Mouse (Mus musculus) heart, embryonic 14.5 days (tissue): Measurements from ENCODE around the gene Trim31. TPM values are rescaled to one million over a fixed set of nuclear protein-coding genes. Genes with fewer than 3 reads are reported as not detected.
"Not testable (repeated sequence)": the region's sequence is repeated elsewhere in the genome, so short reads cannot be mapped to it uniquely, and the experiment has no call there.

Source experiments
- ATAC-seq: fragments of 200-750 bp; cut with Nextera tagmentation; 2 replicates; pipeline ENCODE4 v1.8.0; 2017; ENCODE audit warnings: low read depth, moderate TSS enrichment; ENCODE audit not compliant: insufficient number of reproducible peaks, insufficient read depth, low FRiP score
- H3K27ac ChIP-seq, 2 experiments: fragments of 200-500 bp in 1 of 2; fragments of 300-500 bp in 1 of 2; sonication (generic) in 1 of 2; replicated peaks in 1 of 2; 2 replicates each; pipeline ENCODE4 v1.5.1; 2012 to 2014; ENCODE audit warnings: low read depth in 2 of 2, low read length in 2 of 2, control low read depth in 1 of 2, mild to moderate bottlenecking in 1 of 2, mixed read lengths in 1 of 2; ENCODE audit not compliant: control insufficient read depth in 1 of 2, insufficient read depth in 1 of 2
- H3K27me3 ChIP-seq: fragments of 300-500 bp; sonication (generic); 2 replicates; pipeline ENCODE4 v1.6.1; 2014; ENCODE audit warnings: mild to moderate bottlenecking, low read length, control low read depth; ENCODE audit not compliant: control insufficient read depth, insufficient read depth
- H3K36me3 ChIP-seq: fragments of 300-500 bp; sonication (generic); 2 replicates; pipeline ENCODE4 v1.6.1; 2014; ENCODE audit warnings: mild to moderate bottlenecking, control low read depth, low read length, mixed read lengths; ENCODE audit not compliant: control insufficient read depth, insufficient read depth
- H3K4me1 ChIP-seq, 2 experiments: fragments of 200-500 bp in 1 of 2; fragments of 300-500 bp in 1 of 2; sonication (generic) in 1 of 2; 2 replicates each; pipeline ENCODE4 v1.6.1; 2012 to 2014; ENCODE audit warnings: low read length in 2 of 2, control low read depth in 1 of 2, mixed read lengths in 1 of 2; ENCODE audit not compliant: control insufficient read depth in 2 of 2, insufficient read depth in 2 of 2
- H3K4me2 ChIP-seq: fragments of 300-500 bp; sonication (generic); 2 replicates; pipeline ENCODE4 v1.6.1; 2014; ENCODE audit warnings: mild to moderate bottlenecking, low read length
- H3K4me3 ChIP-seq, 2 experiments: fragments of 200-500 bp in 1 of 2; fragments of 300-500 bp in 1 of 2; sonication (generic) in 1 of 2; 2 replicates each; pipeline ENCODE4 v1.5.1; 2012 to 2014; ENCODE audit warnings: low read length in 2 of 2, mild to moderate bottlenecking in 2 of 2, control low read depth in 1 of 2, low read depth in 1 of 2, moderate library complexity in 1 of 2; ENCODE audit not compliant: control insufficient read depth in 1 of 2, insufficient read depth in 1 of 2
- H3K9ac ChIP-seq: fragments of 300-500 bp; sonication (generic); 2 replicates; pipeline ENCODE4 v1.6.1; 2014; ENCODE audit warnings: mild to moderate bottlenecking, low read length
- H3K9me3 ChIP-seq: fragments of 300-500 bp; sonication (generic); 2 replicates; pipeline ENCODE4 v1.6.1; 2016; ENCODE audit warnings: low read length, control low read depth; ENCODE audit not compliant: control insufficient read depth
- WGBS: fragments of 180-500 bp; shearing (Covaris S2); extraction: QIAGEN DNeasy Blood & Tissue Kit; methylation state at CpG from one replicate; pipeline ENCODE4 v1.1.7; 2014; 5-methylcytosine and 5-hydroxymethylcytosine counted together
- polyA plus RNA-seq: library from polyadenylated mRNA; unstranded; fragments of >200 nt; fragmentation: Nextera tagmentation; extraction: Ambion mirVana; gene quantifications from 2 replicates; pipeline ENCODE4 v1.2.1, GENCODE M21; 2014

The Trim31 gene
- polyA plus RNA-seq, 1 experiment from 2014 or later: not detected

- Histone ChIP-seq H3K4me3 (no peak overlapping the region), H3K9me3 (no peaks in the 10 kb centered on the region), H3K27ac (no peak overlapping the region), H3K36me3 (no peaks in the 10 kb centered on the region), H3K4me1 (no peaks in the 10 kb centered on the region), H3K9ac (no peak overlapping the region), H3K4me2 (no peak overlapping the region), H3K27me3 (no peaks in the 10 kb centered on the region)
- ATAC-seq: no peak
- 88% methylated on average over 12 of the region's 12 CpGs for WGBS
These were observed 12.7 kb upstream of the Trim31 start for GRCm38 (mm10) chr17:36885132-36885790.

- WGBS: 82% methylated on average over 5 of the region's 5 CpGs
- ATAC-seq: no peak
- no peak within 1 kb of the TSS for H3K27ac ChIP-seq
- H3K9ac ChIP-seq: no peak within 1 kb of the TSS
- H3K9me3 ChIP-seq: no peaks in the 10 kb centered on the region
- no peaks in the 10 kb centered on the region for H3K4me1 ChIP-seq
- H3K36me3 ChIP-seq: no peaks in the 10 kb centered on the region
- no peak within 1 kb of the TSS for H3K4me3 ChIP-seq
- no peaks in the 10 kb centered on the region for H3K27me3 ChIP-seq
- no peak within 1 kb of the TSS for H3K4me2 ChIP-seq
These were observed 7.6 kb upstream of the Trim31 start, which contains the start of gene Trim40 for GRCm38 (mm10) chr17:36890073-36890903. TSS of gene Trim40 (minus strand) at chr17:36890123.

GRCm38 (mm10) chr17:36891496-36891895 lies 6.4 kb upstream of the Trim31 start:
- not testable (repeated sequence) for H3K27ac ChIP-seq, H3K4me3 ChIP-seq, H3K36me3 ChIP-seq, H3K4me1 ChIP-seq, H3K27me3 ChIP-seq, ATAC-seq, H3K9ac ChIP-seq, H3K9me3 ChIP-seq, H3K4me2 ChIP-seq
- 79% methylated on average over 1 of the region's 1 CpGs for WGBS

- H3K27ac ChIP-seq: no peak overlapping the region
- no peak for ATAC-seq
- no peak overlapping the region for H3K4me3 ChIP-seq
- H3K36me3 ChIP-seq: no peaks in the 10 kb centered on the region
- no peaks in the 10 kb centered on the region for H3K9me3 ChIP-seq
- 7% methylated on average over 2 of the region's 2 CpGs for WGBS
- no peaks in the 10 kb centered on the region for H3K27me3 ChIP-seq
- no peak overlapping the region for H3K4me2 ChIP-seq
- H3K4me1 ChIP-seq: no peaks in the 10 kb centered on the region
- no peak overlapping the region for H3K9ac ChIP-seq
These were observed 5.6 kb upstream of the Trim31 start for GRCm38 (mm10) chr17:36892362-36892761.

- no peak for ATAC-seq
- no peaks in the 10 kb centered on the region for H3K9me3 ChIP-seq
- H3K4me1 ChIP-seq: no peaks in the 10 kb centered on the region
- no peak overlapping the region for H3K9ac ChIP-seq
- no peak overlapping the region for H3K4me2 ChIP-seq
- no peaks in the 10 kb centered on the region for H3K27me3 ChIP-seq
- no peak overlapping the region for H3K4me3 ChIP-seq
- no peak overlapping the region for H3K27ac ChIP-seq
- no peaks in the 10 kb centered on the region for H3K36me3 ChIP-seq
- WGBS: 47% methylated on average over 5 of the region's 5 CpGs
These were observed 4.5 kb upstream of the Trim31 start for GRCm38 (mm10) chr17:36893387-36893786.

GRCm38 (mm10) chr17:36896583-36896982 lies 1.3 kb upstream of the Trim31 start:
- Histone ChIP-seq H3K27me3 (no peaks in the 10 kb centered on the region), H3K4me2 (no peak overlapping the region), H3K4me1 (no peaks in the 10 kb centered on the region), H3K9ac (no peak overlapping the region), H3K9me3 (no peaks in the 10 kb centered on the region), H3K36me3 (no peaks in the 10 kb centered on the region), H3K4me3 (no peak overlapping the region), H3K27ac (no peak overlapping the region)
- ATAC-seq: no peak
- WGBS: 91% methylated on average over 1 of the region's 1 CpGs

GRCm38 (mm10) chr17:36897065-36897464 lies 853 bp upstream of the Trim31 start:
- no peaks in the 10 kb centered on the region for H3K4me1 ChIP-seq
- no peak overlapping the region for H3K4me3 ChIP-seq
- no peak overlapping the region for H3K27ac ChIP-seq
- no peak overlapping the region for H3K9ac ChIP-seq
- no peak for ATAC-seq
- H3K36me3 ChIP-seq: no peaks in the 10 kb centered on the region
- no peak overlapping the region for H3K4me2 ChIP-seq
- no peaks in the 10 kb centered on the region for H3K27me3 ChIP-seq
- H3K9me3 ChIP-seq: no peaks in the 10 kb centered on the region
